Mouse (Mus musculus) urinary bladder, postnatal 10 days (tissue): Measurements from ENCODE around the gene Gstm6.
A peak's percentile ranks its signal among the peaks of the same experiment; 100 is the strongest.
"Not testable (repeated sequence)": the region's sequence is repeated elsewhere in the genome, so short reads cannot be mapped to it uniquely, and the experiment has no call there.

ENCODE experiments used
- DNase-seq: peaks from one replicate; pipeline ENCODE4 v3.0.0; 2022; ENCODE audit warnings: low spot score

Gstm6 gene

DNA sequence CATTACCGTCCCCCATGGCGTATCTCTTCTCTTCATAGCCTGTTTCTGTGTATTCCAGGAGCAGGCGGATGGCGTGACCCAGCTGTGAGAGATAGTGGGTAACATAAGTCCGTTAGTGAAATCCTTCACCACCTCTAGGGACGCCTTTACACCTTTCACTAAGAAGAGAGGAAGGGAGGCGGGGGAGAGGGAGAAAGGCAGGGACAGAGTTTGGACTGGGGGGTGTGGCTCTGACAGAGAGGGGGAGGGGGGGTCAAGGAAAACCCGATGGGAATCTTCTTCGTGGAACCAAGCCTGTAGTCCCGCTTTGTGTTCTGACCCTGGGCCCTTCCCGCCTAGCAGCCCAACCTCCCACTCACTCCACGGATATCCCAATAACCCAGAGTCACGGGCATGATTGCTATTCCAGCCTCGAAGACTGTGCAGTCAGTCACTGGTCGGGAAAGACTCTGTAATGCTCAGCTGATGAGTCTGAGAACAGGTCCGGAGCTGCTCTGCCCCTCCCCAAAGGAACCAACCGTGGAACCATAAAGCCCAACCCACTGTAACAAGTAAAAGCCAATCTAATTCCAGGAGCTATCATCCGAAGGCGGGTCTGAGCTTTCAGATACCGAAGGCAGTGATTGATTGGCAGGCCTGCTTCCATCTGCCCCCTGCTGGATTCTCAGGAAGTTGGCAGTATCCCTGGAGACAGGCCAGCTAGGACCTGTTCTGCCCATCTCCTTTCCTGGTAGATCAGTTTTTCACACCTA, at the start of gene Gstm6:
Gstm6 (minus strand) TSS at position 511 of the 752 bp plus-strand sequence.
- no peak for DNase-seq

DNA sequence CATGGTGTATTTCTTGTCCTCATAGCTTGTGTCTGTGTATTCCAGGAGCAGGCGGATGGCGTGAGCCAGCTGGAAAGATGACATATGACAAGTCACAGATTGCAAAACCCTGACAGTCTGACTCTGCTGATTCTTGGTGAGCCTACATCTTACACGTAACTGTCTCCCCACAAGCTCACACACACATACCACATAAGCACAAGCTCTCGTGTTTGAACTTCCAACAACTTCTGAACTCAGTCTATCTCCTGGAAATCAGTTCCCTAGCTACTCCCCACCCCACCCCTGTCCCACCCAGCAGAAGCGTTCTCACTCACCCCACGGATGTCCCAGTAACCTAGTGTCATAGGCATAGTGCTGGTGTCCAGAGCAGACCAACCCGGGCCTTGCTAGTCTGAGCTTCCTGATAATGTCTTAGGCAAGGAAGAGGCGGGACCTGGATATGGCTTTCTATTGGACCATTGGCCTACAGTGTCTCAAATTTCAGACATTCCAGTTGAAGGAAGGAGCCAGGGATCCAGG, 42.6 kb upstream of the Gstm6 start, which contains the start of gene Gstm2:
Gstm2 (minus strand) TSS at position 413 of the 522 bp plus-strand sequence.
- DNase-seq: no peak

DNA sequence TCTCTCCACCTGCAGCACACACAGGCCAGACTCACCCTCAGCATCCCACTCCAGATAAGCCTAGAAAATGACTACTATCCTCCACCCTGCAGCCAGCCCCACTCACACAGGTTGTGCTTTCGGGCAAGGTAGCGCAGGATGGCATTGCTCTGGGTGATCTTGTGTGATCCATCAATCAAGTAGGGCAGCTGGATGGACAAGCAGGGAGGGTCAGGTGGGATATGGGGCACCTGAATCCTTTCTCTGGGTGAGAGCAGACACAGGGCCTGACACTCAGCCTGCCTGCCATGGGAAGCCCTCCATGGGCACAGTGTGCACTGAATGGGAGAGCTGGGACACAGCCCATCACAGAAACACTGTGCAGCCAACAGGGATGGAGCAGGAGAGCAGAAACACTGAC, 41.6 kb upstream of the Gstm6 start:
- DNase-seq: not testable (repeated sequence)

DNA sequence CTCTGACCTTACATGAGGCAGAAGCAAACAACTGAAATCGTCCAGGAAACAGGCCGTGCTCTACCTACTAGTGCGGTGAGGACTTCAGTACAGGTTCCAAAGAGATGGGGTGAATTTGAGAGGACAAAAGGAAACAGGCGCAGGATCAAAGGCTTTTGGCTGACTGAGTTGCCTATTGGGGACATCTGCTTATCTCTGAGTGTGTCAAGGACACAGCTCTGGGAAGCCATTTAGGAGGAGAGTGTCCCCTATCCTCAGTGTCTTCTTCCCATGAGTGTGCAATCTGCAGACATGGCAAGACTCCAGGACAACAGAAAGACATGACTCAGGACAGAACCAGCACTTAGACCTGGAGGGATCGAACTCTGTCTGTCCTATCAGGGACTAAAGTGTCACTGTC, 40.9 kb upstream of the Gstm6 start:
- no peak for DNase-seq

DNA sequence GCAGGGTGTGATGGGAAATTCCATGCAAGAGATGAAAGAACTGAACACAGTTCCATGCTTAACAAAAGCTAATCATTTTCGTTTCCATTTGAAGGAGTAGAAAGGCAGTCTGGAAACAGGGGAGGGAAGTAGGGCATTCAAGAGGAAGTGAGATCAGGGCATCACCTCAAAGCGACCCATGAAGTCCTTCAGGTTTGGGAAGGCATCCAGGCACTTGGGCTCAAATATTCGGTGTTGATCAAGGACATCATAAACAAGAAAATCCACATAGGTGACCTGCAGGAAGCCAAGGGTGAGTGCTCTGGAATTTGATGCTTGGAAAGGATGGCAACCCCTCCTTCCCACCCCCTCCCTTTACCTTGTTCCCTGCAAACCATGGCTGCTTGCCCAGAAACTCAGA, 40.2 kb upstream of the Gstm6 start:
- no peak for DNase-seq

DNA sequence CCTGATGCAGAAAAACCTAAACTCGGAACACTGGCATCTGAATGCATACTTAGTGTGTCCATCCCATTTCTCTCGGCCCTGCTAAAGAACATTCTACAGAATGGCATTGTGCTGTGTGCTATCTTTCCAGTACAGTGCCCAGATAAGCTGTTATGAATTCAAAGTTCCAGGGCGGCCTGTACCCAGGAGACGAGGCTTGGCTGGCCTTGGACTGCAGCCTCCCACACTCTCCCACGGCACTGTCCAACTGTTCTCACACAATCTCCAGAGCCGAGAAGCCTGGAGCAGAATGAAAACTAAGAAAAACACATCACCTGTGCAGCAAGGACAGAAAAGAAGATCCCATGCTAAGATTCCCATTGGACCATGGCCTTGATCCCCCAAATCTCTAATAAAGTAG, 39.2 kb upstream of the Gstm6 start:
- DNase-seq: no peak

DNA sequence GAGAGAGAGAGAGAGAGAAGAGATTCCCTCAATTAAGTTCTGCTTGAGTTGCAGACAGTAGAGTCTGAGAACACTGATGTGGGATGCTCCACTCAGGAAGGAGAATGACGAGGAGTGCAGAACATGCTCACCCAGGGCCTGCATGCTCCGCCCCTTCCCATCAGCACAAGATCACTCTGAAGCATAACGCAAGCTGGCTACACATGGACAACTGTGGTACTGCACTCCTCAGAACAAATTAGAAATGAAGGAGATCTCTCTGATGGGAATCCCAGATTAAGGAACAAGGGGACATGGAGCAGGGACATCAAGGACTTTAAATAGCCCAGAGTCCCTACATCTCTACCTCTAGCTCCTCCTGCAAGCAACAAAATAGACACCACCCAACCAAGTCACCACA, 37.7 kb upstream of the Gstm6 start:
- DNase-seq: no peak

DNA sequence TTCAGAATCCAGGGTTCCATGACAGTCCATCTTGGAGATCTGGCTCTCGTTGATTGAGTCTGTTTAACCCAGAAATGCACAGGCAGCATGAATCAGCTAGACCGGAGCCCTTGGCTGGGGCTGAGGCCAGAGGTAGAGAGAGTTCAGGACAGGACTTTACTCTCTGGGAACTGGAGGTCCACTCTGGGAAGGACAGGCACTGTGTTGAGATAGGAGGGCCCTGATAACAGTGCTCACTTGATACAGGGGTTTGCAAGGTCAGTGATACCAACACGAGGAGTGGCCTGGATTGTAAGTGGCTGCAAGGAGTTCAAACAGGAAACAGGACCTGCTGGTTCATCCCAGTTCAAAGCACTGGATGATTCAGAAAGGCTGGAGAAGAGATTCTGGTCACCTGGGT, 34.1 kb upstream of the Gstm6 start:
- DNase-seq: no peak

DNA sequence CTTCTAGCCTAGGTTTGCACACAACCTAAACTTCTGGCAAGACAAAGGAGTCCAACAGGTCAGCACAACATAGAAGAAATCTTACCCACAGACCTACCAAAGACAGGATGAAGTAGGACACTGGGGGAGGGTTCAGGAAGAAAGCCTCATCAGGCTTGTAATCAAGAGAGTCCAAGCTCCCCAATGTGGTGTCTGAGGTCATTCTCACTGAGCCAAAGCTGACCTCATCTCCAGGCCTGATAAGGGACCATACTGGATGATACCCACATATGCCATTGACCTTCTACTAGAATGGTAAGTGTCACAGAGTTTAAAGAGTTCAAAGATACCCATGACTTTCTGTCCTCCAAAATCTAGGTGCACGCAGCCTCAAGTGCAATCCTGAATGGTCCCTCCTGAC, 30.7 kb upstream of the Gstm6 start:
- no peak for DNase-seq

DNA sequence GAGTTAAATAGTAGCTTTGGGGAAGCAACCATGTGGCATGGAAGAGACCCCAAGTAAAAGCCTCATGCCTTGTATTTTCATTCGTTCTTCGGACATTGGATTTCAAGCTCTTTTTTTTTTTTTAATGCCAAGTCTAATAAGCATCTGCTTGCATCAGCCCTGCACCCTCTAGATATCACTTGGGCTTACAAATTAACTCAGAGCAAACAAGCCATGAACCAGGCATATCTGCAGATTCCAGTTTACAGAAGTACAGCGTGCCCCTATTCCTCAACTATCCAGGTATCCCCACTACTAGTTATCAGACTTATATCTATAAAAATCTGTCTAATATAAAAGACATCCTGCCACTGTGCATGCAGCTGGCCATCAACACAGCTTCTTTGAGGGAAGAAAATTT, 28.5 kb upstream of the Gstm6 start:
- DNase-seq: no peak

DNA sequence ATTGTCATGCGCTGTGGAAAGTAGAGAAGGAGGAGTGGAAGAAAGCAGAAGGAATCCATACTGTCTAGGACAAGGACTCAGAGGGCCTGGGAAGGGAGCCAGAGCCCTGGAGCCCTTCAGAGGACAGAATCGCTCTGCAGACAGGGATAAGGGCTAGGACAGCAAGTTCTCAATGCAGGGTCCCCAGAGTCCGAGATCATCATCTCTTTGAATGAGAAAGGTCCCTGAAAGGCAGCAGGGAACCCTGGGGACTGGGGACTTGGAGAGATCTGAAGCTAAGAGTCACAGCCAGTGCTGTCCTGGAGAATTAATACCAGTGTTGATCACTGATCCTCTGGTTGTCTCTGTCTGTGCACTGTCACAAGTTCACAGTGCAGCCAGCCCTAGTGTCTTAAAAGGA, 27.6 kb upstream of the Gstm6 start:
- DNase-seq: not testable (repeated sequence)

DNA sequence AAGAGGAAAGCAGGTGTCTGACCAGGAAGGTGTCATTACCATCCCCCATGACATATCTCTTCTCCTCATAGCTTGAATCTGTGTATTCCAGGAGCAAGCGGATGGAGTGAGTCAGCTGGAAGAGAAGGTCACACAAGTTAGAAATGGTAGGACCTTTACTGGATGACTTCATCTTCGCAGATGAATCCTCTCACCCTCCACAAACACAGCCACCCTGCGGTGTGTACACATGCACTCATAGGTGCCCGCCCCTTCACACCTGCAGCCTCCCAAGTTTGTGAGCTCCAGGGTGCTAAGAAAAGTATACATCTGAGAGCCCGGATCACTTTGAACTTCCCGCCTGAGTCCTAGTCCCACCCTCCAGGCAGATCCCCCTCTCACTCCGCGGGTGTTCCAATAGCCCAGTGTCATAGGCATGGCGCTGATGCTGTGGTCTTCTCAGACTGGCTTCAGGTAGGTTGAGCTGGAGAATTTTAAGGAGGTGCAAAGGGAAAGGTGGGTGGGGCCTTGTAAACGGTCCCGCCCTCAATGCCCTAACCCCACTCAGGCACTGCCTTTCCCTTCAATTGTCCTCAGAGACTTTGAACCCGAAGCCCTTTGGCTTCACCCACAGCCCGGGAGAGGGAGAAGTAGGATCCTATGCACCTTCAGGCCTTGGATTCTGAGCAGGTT, 25.3 kb upstream of the Gstm6 start, which contains the start of gene Gstm3:
Gstm3 (minus strand) TSS at position 560 of the 672 bp plus-strand sequence.
- DNase-seq: no peak

DNA sequence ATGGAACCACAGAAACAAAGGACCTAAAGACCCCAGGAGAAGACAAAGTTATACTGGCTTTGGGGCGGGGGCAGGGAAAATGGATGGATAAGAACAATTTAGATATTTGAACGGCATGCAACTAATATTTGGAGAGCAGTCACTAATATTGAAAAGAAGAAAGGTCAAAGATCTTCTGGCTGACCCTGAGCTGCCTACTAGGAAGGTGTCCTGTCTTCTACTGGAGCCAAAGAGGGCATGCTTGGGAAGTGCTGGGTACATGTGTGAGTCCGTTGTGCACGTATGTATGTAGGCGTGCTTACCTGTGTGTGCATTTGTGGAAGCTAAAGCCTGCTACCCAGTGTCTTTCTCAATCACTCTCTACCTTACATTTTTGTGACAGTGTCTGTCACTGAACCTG, 23.1 kb upstream of the Gstm6 start:
- DNase-seq: no peak

DNA sequence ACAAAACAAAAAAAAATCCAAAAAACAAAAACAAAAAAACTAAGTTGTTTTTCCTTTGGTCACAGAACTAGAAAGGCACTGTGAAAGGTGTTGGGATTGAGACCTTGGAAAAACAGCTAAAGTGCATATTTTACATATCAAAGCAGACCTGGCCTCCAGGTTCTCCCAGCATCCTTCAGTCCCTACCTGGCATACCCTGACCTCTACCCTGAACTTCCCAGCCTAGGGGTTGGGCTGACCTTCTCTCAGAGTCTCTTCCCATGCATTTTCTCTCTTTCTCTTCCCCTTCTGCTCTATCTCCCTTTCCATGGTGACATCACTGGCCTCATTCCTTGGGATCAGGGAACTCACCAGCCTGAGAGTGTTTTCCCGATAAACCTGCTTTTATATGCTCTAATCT, 22.0 kb upstream of the Gstm6 start:
- DNase-seq: no peak

DNA sequence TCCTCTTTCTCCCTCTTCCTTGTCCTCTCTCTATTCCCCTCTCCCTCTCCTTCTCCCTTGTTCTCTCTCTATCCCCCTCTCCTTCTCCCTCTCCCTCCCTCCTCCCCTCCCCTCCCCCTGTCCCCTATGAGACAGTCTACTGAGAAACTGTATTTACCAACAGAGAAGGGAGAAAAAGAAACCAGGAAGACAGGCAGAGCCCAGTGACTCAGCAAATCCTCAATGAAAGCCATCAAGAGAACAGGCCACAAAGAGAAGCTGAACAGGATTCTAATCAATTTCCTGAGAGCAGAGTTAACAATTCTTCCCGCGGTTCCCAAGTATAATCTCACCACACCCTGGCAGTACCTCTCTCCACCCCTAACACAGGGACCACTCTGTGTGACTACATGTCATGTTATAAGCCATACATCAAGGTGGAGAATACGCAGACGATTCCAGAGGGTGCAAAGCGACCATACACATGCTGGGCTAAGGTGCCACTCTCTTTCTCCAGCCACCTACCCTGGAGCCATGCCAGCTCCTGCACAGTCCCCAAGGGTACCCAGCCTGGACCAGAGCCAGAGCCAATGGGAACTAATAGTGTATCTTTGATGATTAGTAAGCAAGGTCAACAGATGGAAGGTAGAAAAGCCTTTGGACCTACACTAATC, 21.2 kb upstream of the Gstm6 start:
- DNase-seq: no peak

DNA sequence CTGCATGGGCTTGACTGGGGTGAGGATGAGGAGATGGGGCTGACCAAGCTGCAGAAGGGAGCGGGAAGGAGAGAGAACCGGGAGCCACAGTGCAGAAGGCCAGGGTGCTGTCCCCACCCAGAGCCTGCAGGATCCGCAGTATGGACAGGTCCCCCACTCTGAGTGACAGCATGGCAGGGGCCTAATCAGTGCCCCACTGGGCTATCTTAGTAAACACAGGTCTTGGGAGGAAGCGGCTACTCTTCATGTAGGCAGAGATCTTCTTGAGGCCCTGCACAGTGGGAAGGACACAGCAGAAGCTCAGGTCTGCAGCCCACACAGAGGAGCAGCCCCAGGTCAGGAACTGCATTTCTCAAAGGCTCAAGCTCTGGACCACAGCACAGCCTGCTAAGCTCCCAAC, 20.5 kb upstream of the Gstm6 start:
- no peak for DNase-seq

DNA sequence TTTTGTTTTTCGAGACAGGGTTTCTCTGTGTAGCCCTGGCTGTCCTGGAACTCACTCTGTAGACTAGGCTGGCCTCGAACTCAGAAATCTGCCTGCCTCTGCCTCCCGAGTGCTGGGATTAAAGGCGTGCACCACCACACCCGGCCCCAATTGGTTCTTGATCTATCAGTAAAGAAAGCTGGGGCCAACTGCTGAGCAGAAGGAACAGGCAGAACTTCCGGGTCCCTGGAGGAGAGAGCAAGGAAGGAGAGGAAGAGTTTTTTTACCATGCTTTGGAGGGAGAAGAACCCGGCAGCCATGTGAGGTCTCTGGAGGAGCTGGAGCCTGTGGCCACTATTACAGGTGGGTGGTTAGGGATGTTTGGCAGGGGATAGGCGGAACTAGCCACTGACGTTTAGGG, 11.7 kb upstream of the Gstm6 start:
- DNase-seq: not testable (repeated sequence)

DNA sequence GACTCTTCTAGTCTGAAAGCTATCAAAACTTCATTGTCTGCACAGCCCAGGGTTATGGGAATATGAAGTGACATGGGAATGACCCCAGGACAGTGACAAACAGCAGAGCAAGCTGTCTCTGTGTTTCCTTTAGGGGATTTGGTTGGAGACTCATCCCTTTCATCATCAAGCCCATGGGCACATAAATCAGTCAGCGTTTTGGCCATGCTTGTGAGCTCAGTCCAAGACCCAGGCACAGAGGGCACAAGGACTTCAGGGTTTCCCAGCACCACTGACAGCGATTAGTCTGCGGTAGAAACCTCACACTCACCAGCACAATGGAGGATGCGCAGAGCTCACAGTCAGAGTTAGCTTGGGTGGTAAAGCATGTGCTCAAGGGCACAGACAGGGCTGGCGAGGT, 10.4 kb upstream of the Gstm6 start:
- no peak for DNase-seq

DNA sequence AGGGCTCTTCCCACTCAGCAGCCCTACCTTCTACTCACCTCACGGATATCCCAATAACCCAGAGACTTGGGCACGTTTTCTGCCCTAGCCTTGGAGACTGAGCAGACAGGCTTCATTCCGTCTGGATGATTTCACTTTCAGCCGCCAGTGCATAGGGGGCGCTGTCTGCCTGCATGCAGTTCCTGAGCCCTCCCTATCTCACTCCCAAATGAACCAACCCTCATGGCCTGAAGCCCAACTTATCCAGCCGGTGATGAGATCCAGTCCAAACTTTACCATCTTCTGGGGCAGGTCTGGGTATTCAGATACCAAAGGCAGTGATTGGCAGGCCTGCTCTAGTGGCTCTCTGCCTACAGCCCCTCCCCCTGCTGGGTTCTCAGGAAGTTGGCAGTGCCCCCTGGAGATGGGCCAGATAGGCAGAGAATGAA, 9.8 kb upstream of the Gstm6 start:
- peak; percentile 28 for DNase-seq

DNA sequence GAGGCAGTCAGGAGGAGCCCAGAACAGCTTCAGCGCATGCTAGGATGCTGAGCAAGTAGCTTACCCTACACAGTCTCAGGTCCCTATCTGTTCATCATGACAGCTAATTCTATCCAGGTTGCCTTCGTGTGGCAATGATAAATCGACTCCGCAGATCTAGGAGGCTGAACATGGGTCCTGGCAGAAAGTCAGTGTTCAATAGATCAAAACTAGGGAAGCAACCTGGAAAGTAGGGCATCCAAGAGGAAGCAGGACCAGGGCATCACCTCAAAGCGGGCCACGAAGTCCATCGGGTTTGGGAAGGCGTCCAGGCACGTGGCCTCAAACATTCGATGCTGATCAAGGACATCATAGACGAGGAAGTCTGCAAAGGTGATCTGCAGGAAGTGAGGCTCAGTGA, 7.0 kb upstream of the Gstm6 start:
- DNase-seq: no peak

DNA sequence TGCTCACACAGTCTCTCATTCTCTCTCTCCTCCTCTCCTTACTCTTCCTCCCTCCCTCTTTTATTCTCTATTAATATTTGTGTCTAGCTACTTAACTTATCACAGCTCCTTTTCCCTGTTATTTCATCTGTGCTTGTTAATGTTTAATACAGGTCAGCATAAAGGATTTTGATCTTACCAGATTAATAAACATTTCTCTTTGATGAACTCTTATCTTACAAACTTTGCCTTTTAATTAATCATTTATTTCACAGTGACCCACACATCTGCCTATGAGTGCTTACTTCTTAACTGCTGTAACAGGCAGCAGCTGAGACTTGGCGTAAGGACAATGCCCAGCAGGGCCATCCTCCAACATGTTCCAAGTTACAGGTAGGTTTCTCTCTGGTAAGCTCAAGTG, 5.9 kb upstream of the Gstm6 start:
- DNase-seq: not testable (repeated sequence)

DNA sequence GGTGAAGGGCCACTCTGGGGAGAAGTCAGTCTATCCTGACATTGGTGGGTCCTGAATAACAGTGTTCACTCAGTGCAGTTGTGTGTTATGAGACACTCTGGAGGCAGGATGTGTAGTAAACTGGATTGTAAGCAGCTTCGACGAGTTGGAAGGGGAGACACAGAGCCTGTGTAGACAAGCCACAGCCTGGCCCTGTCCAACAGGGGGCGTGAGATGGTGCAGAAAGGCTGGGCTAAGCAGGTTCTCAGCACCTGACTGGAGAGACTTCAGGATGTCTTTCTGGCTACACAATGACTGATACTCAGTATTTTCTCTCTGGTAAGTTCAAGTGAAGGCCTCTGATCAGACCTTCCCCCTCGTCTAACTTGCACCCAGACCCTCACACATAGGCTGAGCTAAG, 2.2 kb upstream of the Gstm6 start:
- no peak for DNase-seq

DNA sequence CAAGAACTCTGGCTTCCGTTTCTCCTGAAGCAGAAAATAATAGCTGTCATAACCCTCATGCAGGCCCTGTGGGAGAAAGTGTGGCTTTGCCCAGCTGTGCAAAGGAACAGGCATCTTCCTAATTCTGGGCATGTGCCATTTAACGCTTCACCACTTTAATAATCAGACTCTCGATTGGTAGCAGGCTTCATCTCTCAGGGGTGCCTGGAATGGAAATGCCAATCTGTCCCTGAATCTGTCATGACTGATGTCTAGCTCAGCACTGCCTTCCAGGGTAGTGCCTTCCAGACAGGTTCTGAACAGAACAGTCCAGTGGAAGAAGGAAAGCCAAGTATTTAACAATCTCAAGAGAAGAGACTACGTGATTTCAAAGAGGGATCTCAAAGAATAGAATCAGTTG, 2.3 kb downstream of the Gstm6 start:
- no peak for DNase-seq
